Comparison of ENCODE assay signal across 29 mouse cellular contexts in the genomic region with DNA sequence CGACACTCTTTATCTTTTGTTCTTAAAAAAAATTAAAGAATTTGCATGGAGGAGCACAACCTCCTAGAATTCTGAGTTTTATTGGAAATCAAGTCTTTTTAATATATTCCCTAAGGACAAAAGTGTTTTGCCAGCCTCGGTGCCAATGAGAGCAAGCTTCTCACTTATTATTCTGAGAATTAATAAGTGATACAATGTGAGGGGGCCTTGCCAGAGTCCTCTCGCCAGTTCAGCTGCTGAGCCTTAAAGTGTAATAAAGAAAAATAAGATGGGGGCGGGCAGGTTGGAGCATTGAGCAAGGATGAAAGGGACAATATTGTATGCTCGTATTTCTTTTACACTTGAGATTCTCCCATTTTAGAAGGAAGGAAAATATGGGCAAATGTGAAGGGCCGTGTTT.
DNase-seq lines count a peak whose midpoint lies in the region; ATAC-seq and TF ChIP-seq lines count a peak whose summit lies in the region.
"Had no signal": no experiment of that assay in that cellular context is flagged by ENCODE, and none has a peak within 500 bp of the region (broad histone marks: within the 10 kb centered on the region; RNA-seq: fewer than 3 reads in every experiment).

No protein-coding gene starts in this region.

- no peak for DNase-seq in embryonic facial prominence, embryonic 10.5 days (ENCODE audit: low spot score)
- DNase-seq in forebrain, embryonic 14.5 days (ENCODE audit: low spot score), result peak; percentile 22
- no peak for DNase-seq in forebrain, embryonic 11.5 days (ENCODE audit: low spot score)
- DNase-seq in brain, embryonic 14.5 days (ENCODE audit: low read depth), result peak; percentile 27
- no peak for DNase-seq in MN1 (ENCODE audit: low spot score)
- DNase-seq: adrenal gland, postnatal 10 days; adrenal gland, postnatal 36 days; cerebellum, adult 11 months; cerebellum, adult 2 months; cerebellum, adult 9-11 months; cerebellum, postnatal 25 days; gastrocnemius, adult 2 months; gastrocnemius, postnatal 14 days; heart, adult 2 months; heart, postnatal 14 days; heart, postnatal 4 days; kidney, adult 18-20 months had no signal

- no peak overlapping the region for H3K27ac ChIP-seq in embryonic facial prominence, embryonic 13.5 days
- H3K27ac ChIP-seq in embryonic facial prominence, embryonic 10.5 days (replicated peaks), result no peak overlapping the region; the same call in 1 of the 2 replicates
- H3K27ac ChIP-seq in forebrain, embryonic 14.5 days (ENCODE audit: low read depth, low read length), result no peak overlapping the region
- H3K27ac ChIP-seq in forebrain, embryonic 11.5 days (ENCODE audit: low read depth, low read length), result no peak overlapping the region
- no peak overlapping the region for H3K27ac ChIP-seq in midbrain, embryonic 12.5 days (replicated peaks)
- H3K27ac ChIP-seq in midbrain, embryonic 13.5 days, result no peak overlapping the region
- H3K27ac ChIP-seq: embryonic facial prominence, embryonic 15.5 days; gastrocnemius, adult 2 months; heart, adult 2 months; heart, embryonic 13.5 days; hindbrain, embryonic 14.5 days; hindbrain, postnatal 0 days had no signal

- H3K4me1 ChIP-seq in embryonic facial prominence, embryonic 13.5 days, result peaks cover 17% of the 10 kb centered on the region
- peaks cover 39% of the 10 kb centered on the region for H3K4me1 ChIP-seq in embryonic facial prominence, embryonic 10.5 days
- peaks cover 5% of the 10 kb centered on the region; the same call in 1 of the 2 replicates for H3K4me1 ChIP-seq in forebrain, embryonic 14.5 days (ENCODE audit: control insufficient read depth, insufficient read depth, low read length)
- peaks cover 2% of the 10 kb centered on the region; the same call in 1 of the 2 replicates for H3K4me1 ChIP-seq in forebrain, embryonic 11.5 days (replicated peaks; ENCODE audit: control insufficient read depth, insufficient read depth, low read length)
- H3K4me1 ChIP-seq in midbrain, embryonic 12.5 days, result peaks cover 20% of the 10 kb centered on the region
- H3K4me1 ChIP-seq in midbrain, embryonic 13.5 days (replicated peaks), result peaks cover 14% of the 10 kb centered on the region

- H3K27me3 ChIP-seq in embryonic facial prominence, embryonic 13.5 days, result no peaks in the 10 kb centered on the region
- no peaks in the 10 kb centered on the region for H3K27me3 ChIP-seq in embryonic facial prominence, embryonic 10.5 days (replicated peaks; ENCODE audit: low read depth, poor library complexity, severe bottlenecking)
- H3K27me3 ChIP-seq in forebrain, embryonic 14.5 days (replicated peaks; ENCODE audit: control insufficient read depth, insufficient read depth, low read length), result no peaks in the 10 kb centered on the region
- no peaks in the 10 kb centered on the region for H3K27me3 ChIP-seq in forebrain, embryonic 11.5 days (ENCODE audit: control insufficient read depth, insufficient read depth, low read length)
- no peaks in the 10 kb centered on the region for H3K27me3 ChIP-seq in midbrain, embryonic 12.5 days
- H3K27me3 ChIP-seq in midbrain, embryonic 13.5 days, result no peaks in the 10 kb centered on the region
- H3K27me3 ChIP-seq: embryonic facial prominence, embryonic 15.5 days; heart, embryonic 13.5 days; Patski had no signal

- 35% methylated on average over 6 of the region's 6 CpGs for WGBS in embryonic facial prominence, embryonic 13.5 days
- 73% methylated on average over 6 of the region's 6 CpGs for WGBS in embryonic facial prominence, embryonic 10.5 days
- 33% methylated on average over 6 of the region's 6 CpGs for WGBS in forebrain, embryonic 14.5 days
- WGBS in forebrain, embryonic 11.5 days, result 44% methylated on average over 6 of the region's 6 CpGs
- 53% methylated on average over 6 of the region's 6 CpGs for WGBS in midbrain, embryonic 12.5 days
- WGBS in midbrain, embryonic 13.5 days, result 46% methylated on average over 6 of the region's 6 CpGs

- H3K36me3 ChIP-seq in embryonic facial prominence, embryonic 13.5 days, result no peaks in the 10 kb centered on the region
- H3K36me3 ChIP-seq in embryonic facial prominence, embryonic 10.5 days (replicated peaks), result no peaks in the 10 kb centered on the region
- no peaks in the 10 kb centered on the region for H3K36me3 ChIP-seq in forebrain, embryonic 14.5 days (ENCODE audit: control insufficient read depth, insufficient read depth, low read length)
- H3K36me3 ChIP-seq in forebrain, embryonic 11.5 days (ENCODE audit: control insufficient read depth, insufficient read depth, low read length), result no peaks in the 10 kb centered on the region
- no peaks in the 10 kb centered on the region for H3K36me3 ChIP-seq in midbrain, embryonic 12.5 days
- H3K36me3 ChIP-seq in midbrain, embryonic 13.5 days, result no peaks in the 10 kb centered on the region
- H3K36me3 ChIP-seq: embryonic facial prominence, embryonic 15.5 days; heart, embryonic 10.5 days; heart, embryonic 13.5 days had no signal

- H3K9me3 ChIP-seq in embryonic facial prominence, embryonic 13.5 days, result no peaks in the 10 kb centered on the region
- H3K9me3 ChIP-seq in embryonic facial prominence, embryonic 10.5 days, result no peaks in the 10 kb centered on the region
- H3K9me3 ChIP-seq in forebrain, embryonic 14.5 days (replicated peaks; ENCODE audit: control insufficient read depth, low read length), result no peaks in the 10 kb centered on the region
- no peaks in the 10 kb centered on the region for H3K9me3 ChIP-seq in forebrain, embryonic 11.5 days (ENCODE audit: control insufficient read depth, low read length)
- no peaks in the 10 kb centered on the region for H3K9me3 ChIP-seq in midbrain, embryonic 12.5 days
- no peaks in the 10 kb centered on the region for H3K9me3 ChIP-seq in midbrain, embryonic 13.5 days
- H3K9me3 ChIP-seq: embryonic facial prominence, embryonic 15.5 days; heart, embryonic 10.5 days; heart, embryonic 13.5 days had no signal

- no peak overlapping the region for H3K4me3 ChIP-seq in embryonic facial prominence, embryonic 13.5 days
- no peak overlapping the region for H3K4me3 ChIP-seq in embryonic facial prominence, embryonic 10.5 days
- no peak overlapping the region for H3K4me3 ChIP-seq in forebrain, embryonic 14.5 days (ENCODE audit: low read depth, low read length)
- H3K4me3 ChIP-seq in forebrain, embryonic 11.5 days (ENCODE audit: low read depth, low read length), result no peak overlapping the region
- H3K4me3 ChIP-seq in midbrain, embryonic 12.5 days, result no peak overlapping the region
- H3K4me3 ChIP-seq in midbrain, embryonic 13.5 days (replicated peaks), result no peak overlapping the region
- H3K4me3 ChIP-seq: embryonic facial prominence, embryonic 15.5 days; erythroblast, embryonic 14.5 days; gastrocnemius, adult 2 months; heart, adult 2 months; heart, embryonic 10.5 days; heart, embryonic 13.5 days had no signal

- H3K4me2 ChIP-seq in embryonic facial prominence, embryonic 13.5 days, result 0 out of 2 replicates have a peak overlapping the region, but pooled peaks have one; percentile 26
- no peak overlapping the region for H3K4me2 ChIP-seq in forebrain, embryonic 14.5 days (ENCODE audit: low read length)
- H3K4me2 ChIP-seq in forebrain, embryonic 11.5 days (ENCODE audit: low read depth, low read length, severe bottlenecking), result no peak overlapping the region
- H3K4me2 ChIP-seq in midbrain, embryonic 12.5 days (replicated peaks), result no peak overlapping the region
- H3K4me2 ChIP-seq in midbrain, embryonic 13.5 days (replicated peaks), result no peak overlapping the region
- H3K4me2 ChIP-seq: heart, embryonic 13.5 days; hindbrain, embryonic 14.5 days had no signal

- no peak overlapping the region for H3K9ac ChIP-seq in embryonic facial prominence, embryonic 13.5 days
- no peak overlapping the region for H3K9ac ChIP-seq in forebrain, embryonic 14.5 days (ENCODE audit: low read length)
- no peak overlapping the region for H3K9ac ChIP-seq in forebrain, embryonic 11.5 days (ENCODE audit: low read length)
- H3K9ac ChIP-seq in midbrain, embryonic 12.5 days (replicated peaks), result no peak overlapping the region
- H3K9ac ChIP-seq in midbrain, embryonic 13.5 days (replicated peaks), result no peak overlapping the region
- H3K9ac ChIP-seq: embryonic facial prominence, embryonic 15.5 days; heart, embryonic 13.5 days; hindbrain, embryonic 14.5 days had no signal

- no peak for TF ChIP-seq CTCF in brain, embryonic 14.5 days (IDR thresholded peaks at IDR 0.05; ENCODE audit: borderline replicate concordance, extremely low read depth, insufficient read depth, insufficient read length)

- TF ChIP-seq POLR2A in brain, embryonic 14.5 days (IDR thresholded peaks at IDR 0.05; ENCODE audit: borderline replicate concordance, extremely low read depth, insufficient read depth, insufficient read length, poor library complexity, severe bottlenecking), result no peak

- ATAC-seq in embryonic facial prominence, embryonic 13.5 days (ENCODE audit: insufficient number of reproducible peaks, insufficient read depth, low FRiP score, low TSS enrichment, low read depth), result no peak
- ATAC-seq in forebrain, embryonic 14.5 days, result no peak
- no peak for ATAC-seq in forebrain, embryonic 11.5 days (replicated peaks; ENCODE audit: low FRiP score)
- ATAC-seq in midbrain, embryonic 12.5 days (ENCODE audit: low FRiP score, low read depth), result peak; percentile 38; the same call in 1 of the 2 replicates
- no peak for ATAC-seq in midbrain, embryonic 13.5 days
- ATAC-seq: hindbrain, postnatal 0 days; inflammation-experienced regulatory T-cells, adult 6 months; intestine, embryonic 16.5 days had no signal

Comparison
In these comparisons a context has a peak if more than half of its experiments do, and no peak if none do; other contexts are left out.
1. DNase-seq: peak in forebrain, embryonic 14.5 days (single experiment) and brain, embryonic 14.5 days (single experiment); none in embryonic facial prominence, embryonic 10.5 days (single experiment), forebrain, embryonic 11.5 days (single experiment) and MN1 (single experiment).